Mouse (Mus musculus): ENCODE measurements around the gene Arhgef25.
"Not testable (repeated sequence)": the region's sequence is repeated elsewhere in the genome, so short reads cannot be mapped to it uniquely, and the experiment has no call there.

The Arhgef25 gene

GRCm38 (mm10) chr10:127205373-127205772 is 15.5 kb upstream of the Arhgef25 start:
- no peak for DNase-seq (ENCODE audit: low spot score in 2 of 2)

GRCm38 (mm10) chr10:127204589-127204988 is 14.7 kb upstream of the Arhgef25 start:
- no peak for DNase-seq (ENCODE audit: low spot score in 2 of 2)

DNA sequence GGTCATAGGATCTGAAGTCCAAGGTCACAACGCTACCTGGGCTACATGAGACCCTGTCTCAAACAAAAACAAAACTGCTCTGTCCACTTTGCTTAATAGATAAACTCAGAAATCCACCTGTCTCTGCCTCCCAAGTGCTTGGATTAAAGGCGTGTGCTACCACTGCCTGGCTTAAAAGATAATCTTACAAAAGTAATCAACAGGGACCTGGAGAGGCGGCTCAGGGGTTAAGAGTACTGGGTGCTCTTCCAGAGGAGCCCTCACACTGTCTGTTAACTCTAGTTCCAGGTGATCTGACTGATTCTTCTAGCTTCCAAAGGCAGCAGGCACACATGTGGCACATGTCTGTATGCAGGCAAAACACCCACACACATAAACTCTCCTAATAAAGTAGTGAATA is 13.2 kb upstream of the Arhgef25 start:
- no peak for DNase-seq (ENCODE audit: low spot score in 2 of 2)

DNA sequence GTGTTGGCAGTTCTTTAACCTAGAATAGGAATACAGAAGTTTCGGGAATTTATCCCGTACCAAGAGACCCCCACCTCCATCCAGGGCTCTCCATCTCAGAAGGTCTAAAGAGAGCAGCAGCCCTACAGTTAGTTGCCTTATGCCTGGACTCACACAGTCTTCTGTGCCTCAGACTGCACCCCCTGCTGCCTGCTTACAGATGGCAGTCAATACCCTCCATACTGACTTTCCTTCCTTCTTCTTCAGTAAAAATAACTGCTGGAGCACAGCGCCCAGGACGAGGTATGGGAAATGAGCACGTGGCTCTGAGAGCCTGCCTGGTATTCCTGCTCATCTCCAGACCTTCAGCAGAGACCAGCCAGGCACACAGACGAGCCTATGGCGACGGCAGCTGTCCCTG is 10.4 kb upstream of the Arhgef25 start:
- no peak for DNase-seq (ENCODE audit: low spot score in 2 of 2)

GRCm38 (mm10) chr10:127199474-127199873 is 9.6 kb upstream of the Arhgef25 start:
- DNase-seq (ENCODE audit: low spot score in 2 of 2) = no peak

- no peak for DNase-seq (ENCODE audit: low spot score in 2 of 2)
These were observed 9.2 kb upstream of the Arhgef25 start for GRCm38 (mm10) chr10:127199068-127199467.

- DNase-seq (ENCODE audit: low spot score in 2 of 2) = no peak
These were observed 8.6 kb upstream of the Arhgef25 start for GRCm38 (mm10) chr10:127198492-127198891.

GRCm38 (mm10) chr10:127197505-127198110 is 7.7 kb upstream of the Arhgef25 start:
- DNase-seq (ENCODE audit: low spot score in 2 of 2) = no peak

DNA sequence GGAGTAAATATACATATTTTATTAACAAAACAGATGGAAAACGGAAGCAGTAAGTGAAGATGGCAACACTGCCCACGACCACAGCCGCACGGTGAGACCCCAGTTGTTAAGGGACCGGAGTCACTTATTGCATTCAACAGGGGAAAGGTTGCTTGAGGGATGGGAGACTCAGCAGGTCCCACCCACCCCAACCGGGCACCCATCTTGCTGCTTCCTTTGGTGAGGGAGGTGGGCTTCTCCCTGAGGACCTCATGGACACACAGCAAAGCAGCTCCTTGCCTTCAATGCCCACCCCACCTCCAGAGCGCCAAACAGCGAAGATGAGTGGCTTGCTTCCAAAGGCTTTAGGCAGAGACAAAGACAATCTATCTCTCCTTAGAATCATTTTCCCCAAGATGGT is 7.2 kb upstream of the Arhgef25 start:
- DNase-seq (ENCODE audit: low spot score in 2 of 2) = no peak

GRCm38 (mm10) chr10:127196392-127196791 is 6.5 kb upstream of the Arhgef25 start:
- peak in 1 of 2 experiments; percentile 68 for DNase-seq (ENCODE audit: low spot score in 2 of 2)

DNA sequence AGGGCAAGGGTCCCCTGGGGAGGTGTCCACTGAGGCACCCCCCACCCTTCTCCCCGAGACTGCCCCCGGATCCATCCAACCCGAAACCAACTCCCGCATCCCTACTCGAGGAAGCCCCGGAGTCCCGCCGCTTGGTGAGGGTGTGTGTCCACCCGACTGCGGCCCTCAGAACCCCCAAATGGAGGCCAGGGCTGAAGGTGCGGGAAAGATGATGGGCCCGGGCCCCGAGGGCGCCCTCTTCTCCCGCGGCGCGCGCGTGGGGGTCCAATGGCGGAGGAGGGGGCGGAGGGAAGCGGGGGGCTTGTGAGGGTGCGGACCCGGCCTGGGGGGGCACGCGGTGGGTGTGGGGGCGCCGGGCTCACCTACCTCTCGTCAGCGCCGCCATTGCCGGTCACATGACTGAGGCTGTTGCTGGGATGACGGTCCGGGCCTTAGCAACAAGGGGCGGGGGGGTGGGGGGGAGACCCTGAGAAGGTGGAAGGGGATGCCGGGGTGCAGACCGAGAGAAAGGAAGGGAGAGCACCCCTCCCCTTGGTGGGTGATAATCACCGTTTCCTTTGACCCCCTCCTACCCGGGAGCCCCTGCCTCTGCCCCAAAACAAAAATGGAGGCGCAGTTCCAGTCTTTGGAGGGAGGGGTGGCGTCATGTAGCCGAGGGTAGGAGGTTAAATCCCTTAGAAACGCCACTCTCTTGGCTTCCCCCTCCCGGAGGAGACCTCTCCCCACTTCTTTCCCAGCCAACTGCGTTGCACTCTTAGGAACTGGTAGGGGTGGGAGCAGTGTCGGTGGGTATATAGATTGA is 5.6 kb upstream of the Arhgef25 start, which contains the start of gene Dtx3:
TSS of gene Dtx3 (minus strand) at position 401 of the 802 bp plus-strand sequence.
- DNase-seq (ENCODE audit: low spot score in 2 of 2) = no peak

DNA sequence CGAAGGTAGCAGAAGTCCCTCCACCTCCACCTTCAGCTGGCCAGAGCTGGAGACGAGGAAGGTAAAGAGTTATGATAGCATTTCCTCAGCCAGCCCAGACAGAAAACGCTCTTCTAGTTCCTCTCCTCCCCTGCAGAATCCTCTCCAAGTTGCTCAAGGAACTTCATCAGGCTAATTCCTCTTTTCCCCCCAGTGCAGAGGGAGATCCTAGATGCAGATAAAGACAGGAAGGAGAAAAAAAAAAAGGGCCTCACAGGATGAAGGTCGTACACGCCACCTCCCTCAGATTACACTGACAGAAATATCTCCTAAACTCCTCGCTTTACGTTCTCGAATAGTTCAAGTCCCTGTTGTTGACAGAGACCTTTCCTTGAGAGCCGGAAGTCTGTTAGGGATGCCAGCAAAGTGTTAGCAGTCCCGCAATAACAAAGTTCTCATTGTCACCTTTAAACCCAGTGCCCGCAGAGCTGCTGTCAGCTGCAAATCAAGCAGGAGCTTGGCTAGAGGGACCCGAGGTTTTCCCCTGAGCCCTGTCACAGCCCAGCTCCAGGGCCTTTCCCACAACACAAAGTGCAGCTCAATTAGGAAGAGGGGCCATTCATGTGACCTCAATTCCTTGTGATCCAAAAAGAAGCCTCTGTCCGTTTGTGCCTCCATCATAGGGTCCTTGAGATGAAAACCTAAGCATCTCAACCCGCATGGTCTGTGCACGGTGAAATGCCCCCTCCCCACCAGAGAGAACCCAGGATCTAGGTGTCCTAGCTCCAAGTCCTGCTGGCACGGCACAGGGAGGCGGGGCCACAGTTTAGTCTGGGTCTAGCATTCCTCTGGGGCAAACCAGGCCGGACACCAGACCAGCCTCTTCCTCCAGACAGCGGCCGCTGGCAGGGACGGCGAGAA is 4.8 kb upstream of the Arhgef25 start:
- DNase-seq (ENCODE audit: low spot score in 2 of 2) = no peak

GRCm38 (mm10) chr10:127193011-127193410 is 3.1 kb upstream of the Arhgef25 start:
- no peak for DNase-seq (ENCODE audit: low spot score in 2 of 2)

GRCm38 (mm10) chr10:127192057-127192328 is 2.1 kb upstream of the Arhgef25 start:
- DNase-seq (ENCODE audit: low spot score in 2 of 2) = not testable (repeated sequence)

- DNase-seq (ENCODE audit: low spot score in 2 of 2) = no peak
These were observed 1.5 kb upstream of the Arhgef25 start for GRCm38 (mm10) chr10:127191191-127192056.

GRCm38 (mm10) chr10:127190398-127191190 is 711 bp upstream of the Arhgef25 start:
- DNase-seq (ENCODE audit: low spot score in 2 of 2) = no peak

DNA sequence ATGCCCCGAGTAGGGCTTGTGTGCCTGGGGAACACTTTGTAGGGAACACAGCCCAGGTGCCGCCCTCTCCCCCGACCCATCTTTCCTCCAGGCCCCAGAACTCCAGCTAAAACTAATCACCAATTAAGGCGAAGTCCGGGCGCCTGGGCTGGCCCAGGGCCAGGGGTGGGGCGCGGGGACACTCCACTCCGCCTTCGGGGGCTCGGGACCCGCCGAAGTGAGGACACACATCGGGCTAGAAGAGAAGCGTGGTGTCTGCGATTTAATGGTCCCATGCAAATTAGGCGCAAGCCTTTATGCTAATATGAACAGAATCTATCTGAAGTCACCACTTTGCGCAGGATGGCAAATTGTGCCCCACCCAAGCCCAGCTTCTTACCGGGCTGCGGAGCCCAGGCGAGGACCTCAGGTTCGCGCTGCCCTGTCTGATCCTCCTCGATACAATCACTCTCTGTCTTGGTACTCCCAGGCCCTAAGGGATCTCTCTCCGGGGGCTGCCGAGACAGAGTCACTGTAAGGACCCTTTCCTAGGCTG is 700 bp downstream of the Arhgef25 start:
- DNase-seq (ENCODE audit: low spot score in 2 of 2) = no peak

DNA sequence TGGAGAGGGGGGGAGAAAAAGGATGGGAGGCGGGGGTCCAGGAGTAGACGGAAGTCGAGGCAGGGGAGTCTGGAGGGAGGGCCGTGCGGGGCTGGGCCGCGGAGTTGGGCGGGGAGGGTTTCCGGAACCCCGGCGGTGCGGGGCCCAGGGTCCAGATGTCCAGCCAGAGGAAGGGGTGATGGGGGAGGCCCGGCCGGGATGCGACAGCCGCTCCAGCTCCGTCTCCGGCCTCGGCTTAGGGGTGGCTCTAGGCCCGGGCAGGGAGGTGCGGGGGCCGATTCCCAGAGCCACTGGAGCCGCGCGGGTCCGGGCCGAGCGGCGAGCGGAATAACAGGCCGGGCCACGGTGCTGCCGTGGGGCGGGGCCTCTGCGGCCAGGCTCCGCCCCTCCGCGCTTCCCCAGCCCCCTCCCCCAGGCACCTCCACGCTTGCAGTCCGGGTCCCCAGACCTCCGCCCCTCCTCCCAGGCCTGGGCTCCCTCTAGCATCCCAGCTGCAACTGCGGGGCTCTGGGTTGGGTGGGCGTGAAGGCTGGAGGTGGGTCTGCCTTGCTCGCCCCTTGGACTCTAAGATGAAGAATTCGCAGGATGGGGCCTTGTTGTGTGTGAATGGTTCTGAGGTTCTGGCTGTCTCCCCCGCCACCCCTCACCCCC is 1.3 kb downstream of the Arhgef25 start:
- no peak for DNase-seq (ENCODE audit: low spot score in 2 of 2)

- no peak for DNase-seq (ENCODE audit: low spot score in 2 of 2)
These were observed 1.8 kb downstream of the Arhgef25 start for GRCm38 (mm10) chr10:127188079-127188453.

Measured in left cerebral cortex, adult 9 months (tissue).